Mouse (Mus musculus): ENCODE data around the gene Ergic2.

DNA sequence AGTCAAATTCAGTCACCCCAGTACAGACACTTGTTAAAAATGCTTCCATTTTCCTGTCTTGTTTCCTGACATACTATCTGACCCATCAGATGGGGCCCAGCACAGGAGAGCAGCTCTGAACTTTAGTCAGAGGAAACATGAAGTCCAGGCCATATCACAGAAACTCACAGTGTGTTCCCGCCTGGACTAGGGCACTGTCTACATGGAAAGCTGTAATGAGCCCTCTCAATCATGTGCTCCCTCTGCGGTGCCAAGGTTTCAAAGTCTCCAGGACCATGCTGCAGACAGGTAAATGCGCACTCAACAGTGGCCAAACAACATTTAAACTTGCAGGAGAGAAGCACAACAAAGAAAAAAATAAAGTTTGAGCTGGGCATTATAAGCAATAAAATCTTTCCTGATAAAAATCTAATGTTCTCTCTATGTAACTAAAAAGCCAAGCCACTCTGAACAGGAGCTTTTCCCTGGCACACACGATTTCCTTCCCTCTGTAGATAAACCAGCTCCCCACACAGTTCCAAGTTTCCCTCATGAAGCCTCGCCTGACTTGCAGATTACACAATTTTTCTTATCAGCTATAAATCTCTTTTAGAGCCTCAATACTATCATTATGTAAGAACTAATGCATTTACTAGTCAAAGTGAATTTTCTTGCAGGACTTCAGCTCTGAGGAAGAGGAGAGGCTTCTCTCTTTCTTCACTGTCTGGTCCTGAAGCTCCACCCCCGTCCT, 18.0 kb downstream of the Ergic2 start:
- no peak for TF ChIP-seq CTCF (conservative IDR thresholded peaks at IDR 0.05 in 1 of 2, IDR thresholded peaks at IDR 0.05 in 1 of 2; ENCODE audit: low read depth in 2 of 2, low read length in 2 of 2)
- TF ChIP-seq POLR2A (IDR thresholded peaks at IDR 0.05; ENCODE audit: low read depth, low read length) = no peak
- no peak for TF ChIP-seq EP300 (IDR thresholded peaks at IDR 0.05; ENCODE audit: low read length)
- TF ChIP-seq ZNF384 (IDR thresholded peaks at IDR 0.05; ENCODE audit: low read depth, low read length) = no peak
